Mouse (Mus musculus): Measurements from ENCODE around the gene Olfr1308.

Gene Olfr1308

GRCm38 (mm10) chr2:111964844-111965243 is at the start of gene Olfr1308:
Gene Olfr1308, minus strand, starts transcription at chr2:111964944.
- no peak for DNase-seq (ENCODE audit: low spot score)

- no peak for DNase-seq (ENCODE audit: low spot score)
Measured at GRCm38 (mm10) chr2:112012608-112013007, 47.9 kb upstream of the Olfr1308 start, which contains the start of gene Olfr1310. Gene Olfr1310, minus strand, starts transcription at chr2:112012708.

GRCm38 (mm10) chr2:111990181-111990580 is 25.4 kb upstream of the Olfr1308 start, which contains the start of gene Olfr1309:
Gene Olfr1309, minus strand, starts transcription at chr2:111990281.
- no peak for DNase-seq (ENCODE audit: low spot score)

GRCm38 (mm10) chr2:111949340-111949739 is 15.4 kb downstream of the Olfr1308 start, which contains the start of gene Olfr1307:
Gene Olfr1307, minus strand, starts transcription at chr2:111949440.
- DNase-seq (ENCODE audit: low spot score) = no peak

GRCm38 (mm10) chr2:111916171-111916570 is 48.6 kb downstream of the Olfr1308 start, which contains the start of gene Olfr1306:
Gene Olfr1306, minus strand, starts transcription at chr2:111916271.
- DNase-seq (ENCODE audit: low spot score) = no peak
